Mouse (Mus musculus) limb, embryonic 12.5 days (tissue): Measurements from ENCODE around the gene Gdf9. TPM values are rescaled to one million over a fixed set of nuclear protein-coding genes. Genes with fewer than 3 reads are reported as not detected.

Source experiments
- ATAC-seq: fragments of 200-750 bp; cut with Nextera tagmentation; 2 replicates; pipeline ENCODE4 v1.8.0; 2017; ENCODE audit warnings: low read depth, moderate TSS enrichment; ENCODE audit not compliant: insufficient number of reproducible peaks, insufficient read depth, low FRiP score, low TSS enrichment
- H3K27ac ChIP-seq: fragments of 300-500 bp; sonication (generic); 2 replicates; pipeline ENCODE4 v1.5.1; 2016; ENCODE audit warnings: mild to moderate bottlenecking, moderate library complexity
- H3K27me3 ChIP-seq: fragments of 300-500 bp; sonication (generic); 2 replicates; pipeline ENCODE4 v1.6.1; 2016; ENCODE audit warnings: mild to moderate bottlenecking, moderate library complexity
- H3K36me3 ChIP-seq: fragments of 300-500 bp; sonication (generic); 2 replicates; pipeline ENCODE4 v1.6.1; 2016; ENCODE audit warnings: mild to moderate bottlenecking, moderate library complexity
- H3K4me1 ChIP-seq: fragments of 300-500 bp; sonication (generic); replicated peaks from 2 replicates; pipeline ENCODE4 v1.6.1; 2016
- H3K4me2 ChIP-seq: fragments of 300-500 bp; sonication (generic); 2 replicates; pipeline ENCODE4 v1.6.1; 2016; ENCODE audit warnings: mild to moderate bottlenecking, moderate library complexity
- H3K4me3 ChIP-seq: fragments of 300-500 bp; sonication (generic); replicated peaks from 2 replicates; pipeline ENCODE4 v1.5.1; 2016; ENCODE audit warnings: mild to moderate bottlenecking
- H3K9ac ChIP-seq: fragments of 300-500 bp; sonication (generic); replicated peaks from 2 replicates; pipeline ENCODE4 v1.6.1; 2016; ENCODE audit warnings: mild to moderate bottlenecking, moderate library complexity
- H3K9me3 ChIP-seq: fragments of 300-500 bp; sonication (generic); 2 replicates; pipeline ENCODE4 v1.6.1; 2016; ENCODE audit warnings: mild to moderate bottlenecking, moderate library complexity
- WGBS: fragments of 180-500 bp; shearing (Covaris S2); methylation state at CpG from one replicate; pipeline ENCODE4 v1.1.7; 2016; 5-methylcytosine and 5-hydroxymethylcytosine counted together
- polyA plus RNA-seq: library from polyadenylated mRNA; unstranded; fragments of >200 nt; fragmentation: Nextera tagmentation; extraction: Ambion mirVana; gene quantifications from 2 replicates; pipeline ENCODE4 v1.2.1, GENCODE M21; 2016

Gdf9 gene
- polyA plus RNA-seq, 1 experiment from 2014 or later = 1.2 TPM

GRCm38 (mm10) chr11:53478383-53479170 is 47.8 kb downstream of the Gdf9 start:
- 7% methylated on average over 79 of the region's 79 CpGs for WGBS
- H3K9ac ChIP-seq = peak overlapping the region; percentile 38; the same call in 1 of the 2 replicates
- H3K4me2 ChIP-seq = peak overlapping the region; percentile 79
- no peak overlapping the region for H3K27ac ChIP-seq
- H3K36me3 ChIP-seq = no peaks in the 10 kb centered on the region
- H3K4me1 ChIP-seq = peaks cover 18% of the 10 kb centered on the region
- H3K27me3 ChIP-seq = peaks cover 85% of the 10 kb centered on the region
- ATAC-seq = peak; percentile 28; the same call in 1 of the 2 replicates
- peak overlapping the region; percentile 49 for H3K4me3 ChIP-seq
- no peaks in the 10 kb centered on the region for H3K9me3 ChIP-seq

- WGBS = 1% methylated on average over 62 of the region's 62 CpGs
- no peak overlapping the region for H3K27ac ChIP-seq
- H3K4me3 ChIP-seq = peak overlapping the region; percentile 49
- peak; percentile 57; the same call in 1 of the 2 replicates for ATAC-seq
- H3K4me2 ChIP-seq = peak overlapping the region; percentile 79
- H3K4me1 ChIP-seq = peaks cover 18% of the 10 kb centered on the region
- H3K36me3 ChIP-seq = no peaks in the 10 kb centered on the region
- peaks cover 82% of the 10 kb centered on the region for H3K27me3 ChIP-seq
- H3K9ac ChIP-seq = peak overlapping the region; percentile 45; the same call in 1 of the 2 replicates
- H3K9me3 ChIP-seq = no peaks in the 10 kb centered on the region
Measured at GRCm38 (mm10) chr11:53479171-53479782, 48.5 kb downstream of the Gdf9 start.

GRCm38 (mm10) chr11:53479783-53480301 is 49.0 kb downstream of the Gdf9 start, which contains the start of the genes Gm9945 and Sowaha:
Gene Gm9945, plus strand, starts transcription at chr11:53480166.
Gene Sowaha, minus strand, starts transcription at chr11:53480274.
- peak within 1 kb of the TSS; percentile 49 for H3K4me3 ChIP-seq

GRCm38 (mm10) chr11:53481088-53481730 is 50.4 kb downstream of the Gdf9 start:
- Histone ChIP-seq H3K4me3 (no peak overlapping the region), H3K4me2 (no peak overlapping the region), H3K36me3 (no peaks in the 10 kb centered on the region), H3K27ac (no peak overlapping the region), H3K4me1 (peaks cover 18% of the 10 kb centered on the region), H3K27me3 (peaks cover 68% of the 10 kb centered on the region), H3K9me3 (0 out of 2 replicates have a peak, but pooled peaks cover 4% of the 10 kb centered on the region), H3K9ac (no peak overlapping the region)
- 67% methylated on average over 4 of the region's 4 CpGs for WGBS
- no peak for ATAC-seq

More at GRCm38 (mm10) chr11:53479783-53480301, 49.0 kb downstream of the Gdf9 start, which contains the start of the genes Gm9945 and Sowaha:
- H3K36me3 ChIP-seq = no peaks in the 10 kb centered on the region
- no peak for ATAC-seq
- H3K4me2 ChIP-seq = peak within 1 kb of the TSS; percentile 79
- H3K27ac ChIP-seq = no peak within 1 kb of the TSS
- no peaks in the 10 kb centered on the region for H3K9me3 ChIP-seq
- peaks cover 18% of the 10 kb centered on the region for H3K4me1 ChIP-seq
- peak within 1 kb of the TSS; percentile 45; the same call in 1 of the 2 replicates for H3K9ac ChIP-seq
- H3K27me3 ChIP-seq = peaks cover 76% of the 10 kb centered on the region
- WGBS = 4% methylated on average over 40 of the region's 40 CpGs

- no peaks in the 10 kb centered on the region for H3K36me3 ChIP-seq
- no peak overlapping the region for H3K27ac ChIP-seq
- 77% methylated on average over 9 of the region's 9 CpGs for WGBS
- H3K4me3 ChIP-seq = no peak overlapping the region
- 0 out of 2 replicates have a peak, but pooled peaks cover 4% of the 10 kb centered on the region for H3K9me3 ChIP-seq
- H3K27me3 ChIP-seq = peaks cover 72% of the 10 kb centered on the region
- peaks cover 31% of the 10 kb centered on the region for H3K4me1 ChIP-seq
- no peak overlapping the region for H3K4me2 ChIP-seq
- no peak for ATAC-seq
- no peak overlapping the region for H3K9ac ChIP-seq
Measured at GRCm38 (mm10) chr11:53483159-53483891, 52.5 kb downstream of the Gdf9 start.

- H3K27ac ChIP-seq = no peak overlapping the region
- H3K36me3 ChIP-seq = no peaks in the 10 kb centered on the region
- 45% methylated on average over 3 of the region's 3 CpGs for WGBS
- peaks cover 48% of the 10 kb centered on the region for H3K27me3 ChIP-seq
- H3K9me3 ChIP-seq = 0 out of 2 replicates have a peak, but pooled peaks cover 4% of the 10 kb centered on the region
- ATAC-seq = no peak
- H3K4me1 ChIP-seq = peaks cover 14% of the 10 kb centered on the region
- H3K4me3 ChIP-seq = no peak overlapping the region
- no peak overlapping the region for H3K9ac ChIP-seq
- H3K4me2 ChIP-seq = no peak overlapping the region
Measured at GRCm38 (mm10) chr11:53485719-53486118, 54.9 kb downstream of the Gdf9 start.

- H3K9ac ChIP-seq = no peak overlapping the region
- H3K4me3 ChIP-seq = no peak overlapping the region
- peak overlapping the region; percentile 57; the same call in 1 of the 2 replicates for H3K4me2 ChIP-seq
- peaks cover 42% of the 10 kb centered on the region for H3K27me3 ChIP-seq
- peaks cover 14% of the 10 kb centered on the region for H3K4me1 ChIP-seq
- 0 out of 2 replicates have a peak, but pooled peaks cover 4% of the 10 kb centered on the region for H3K9me3 ChIP-seq
- ATAC-seq = no peak
- H3K27ac ChIP-seq = no peak overlapping the region
- H3K36me3 ChIP-seq = no peaks in the 10 kb centered on the region
- 46% methylated on average over 3 of the region's 3 CpGs for WGBS
Measured at GRCm38 (mm10) chr11:53486351-53486750, 55.5 kb downstream of the Gdf9 start.

- Histone ChIP-seq H3K27ac (no peak overlapping the region), H3K27me3 (peaks cover 35% of the 10 kb centered on the region), H3K4me1 (peaks cover 17% of the 10 kb centered on the region), H3K9me3 (0 out of 2 replicates have a peak, but pooled peaks cover 4% of the 10 kb centered on the region), H3K4me3 (peak overlapping the region; percentile 30), H3K36me3 (no peaks in the 10 kb centered on the region), H3K4me2 (peak overlapping the region; percentile 57), H3K9ac (no peak overlapping the region)
- ATAC-seq = peak; percentile 64
- WGBS = 6% methylated on average over 27 of the region's 27 CpGs
Measured at GRCm38 (mm10) chr11:53486822-53487594, 56.2 kb downstream of the Gdf9 start.
